Mouse (Mus musculus) liver, embryonic 14.5 days (tissue): ENCODE results near the gene Sgms1. TPM values are rescaled to one million over a fixed set of nuclear protein-coding genes. Genes with fewer than 3 reads are reported as not detected.
A peak's percentile ranks its signal among the peaks of the same experiment; 100 is the strongest.

Experiments used
- ATAC-seq: fragments of 200-750 bp; cut with Nextera tagmentation; 2 replicates; pipeline ENCODE4 v1.8.0; 2017; ENCODE audit warnings: moderate number of reproducible peaks, mild to moderate bottlenecking, moderate library complexity; ENCODE audit not compliant: insufficient read depth
- DNase-seq, 3 experiments: peaks; one replicate each; pipeline ENCODE4 v3.0.0-alpha.2; 2012 to 2013; ENCODE audit warnings: low read depth in 3 of 3, low spot score in 3 of 3
- H3K27ac ChIP-seq: fragments of 300-500 bp; sonication (generic); 2 replicates; pipeline ENCODE4 v1.5.1; 2014; ENCODE audit warnings: moderate library complexity, mild to moderate bottlenecking, control low read depth, inconsistent platforms
- H3K27me3 ChIP-seq: fragments of 300-500 bp; sonication (generic); 2 replicates; pipeline ENCODE4 v1.6.1; 2014; ENCODE audit warnings: mild to moderate bottlenecking, low read length, moderate library complexity; ENCODE audit not compliant: control insufficient read depth, insufficient read depth
- H3K36me3 ChIP-seq: fragments of 300-500 bp; sonication (generic); replicated peaks from 2 replicates; pipeline ENCODE4 v1.6.1; 2014; ENCODE audit warnings: low read depth; ENCODE audit not compliant: control insufficient read depth, insufficient read depth
- H3K4me1 ChIP-seq, 2 experiments: fragments of 200-500 bp in 1 of 2; fragments of 300-500 bp in 1 of 2; sonication (generic) in 1 of 2; replicated peaks; 2 replicates each; pipeline ENCODE4 v1.6.1; 2012 to 2014; ENCODE audit warnings: antibody characterized with exemption in 1 of 2, inconsistent platforms in 1 of 2, low read length in 1 of 2; ENCODE audit not compliant: control insufficient read depth in 2 of 2, insufficient read depth in 2 of 2
- H3K4me2 ChIP-seq: fragments of 300-500 bp; sonication (generic); 2 replicates; pipeline ENCODE4 v1.6.1; 2014; ENCODE audit warnings: low read depth, mild to moderate bottlenecking, control low read depth, moderate library complexity
- H3K4me3 ChIP-seq, 2 experiments: fragments of 200-500 bp in 1 of 2; fragments of 300-500 bp in 1 of 2; sonication (generic) in 1 of 2; 2 replicates each; pipeline ENCODE4 v1.5.1; 2012 to 2014; ENCODE audit warnings: low read depth in 2 of 2, low read length in 2 of 2, mild to moderate bottlenecking in 2 of 2, control low read depth in 1 of 2, inconsistent platforms in 1 of 2, moderate library complexity in 1 of 2; ENCODE audit not compliant: insufficient read depth in 1 of 2
- H3K9ac ChIP-seq: fragments of 300-500 bp; sonication (generic); replicated peaks from 2 replicates; pipeline ENCODE4 v1.6.1; 2014; ENCODE audit warnings: mild to moderate bottlenecking, control low read depth, moderate library complexity
- H3K9me3 ChIP-seq: fragments of 300-500 bp; sonication (generic); 2 replicates; pipeline ENCODE4 v1.6.1; 2016; ENCODE audit warnings: low read length, mixed read lengths; ENCODE audit not compliant: control insufficient read depth
- CTCF ChIP-seq: IDR thresholded peaks from 2 replicates; pipeline ENCODE4 v1.5.1; 2016; ENCODE audit warnings: antibody characterized with exemption, low read depth, control low read depth
- EP300 ChIP-seq: IDR thresholded peaks from 2 replicates; pipeline ENCODE4 v1.6.1; 2016; ENCODE audit warnings: antibody characterized with exemption, low read depth
- WGBS: fragments of 180-500 bp; shearing (Covaris S2); extraction: QIAGEN DNeasy Blood & Tissue Kit; methylation state at CpG from one replicate; pipeline ENCODE4 v1.1.7; 2014; ENCODE audit not compliant: insufficient replicate concordance; 5-methylcytosine and 5-hydroxymethylcytosine counted together
- polyA plus RNA-seq, 2 experiments: library from polyadenylated mRNA; depleted of rRNA in 1 of 2; stranded (reverse) in 1 of 2; unstranded in 1 of 2; fragments of >200 nt; fragmentation: Nextera tagmentation in 1 of 2; extraction: Ambion mirVana in 1 of 2; gene quantifications; 2 replicates each; pipeline versions ENCODE4 v1.2.1 to v1.2.3; 2012 to 2014

Gene Sgms1
- polyA plus RNA-seq, 2 experiments = 17.3 to 19.2 TPM

- no peaks in the 10 kb centered on the region for H3K9me3 ChIP-seq
- no peak for DNase-seq
- H3K27ac ChIP-seq = no peak overlapping the region
- ATAC-seq = no peak
- no peak for TF ChIP-seq CTCF
- no peak for TF ChIP-seq EP300
- no peak overlapping the region for H3K9ac ChIP-seq
- H3K4me1 ChIP-seq = peaks cover 48 to 64% of the 10 kb centered on the region in 2 experiments
- H3K4me3 ChIP-seq = no peak overlapping the region
- H3K27me3 ChIP-seq = no peaks in the 10 kb centered on the region
- WGBS = 89% methylated on average over 7 of the region's 7 CpGs
- no peak overlapping the region for H3K4me2 ChIP-seq
- peaks cover 4% of the 10 kb centered on the region; the same call in 1 of the 2 replicates for H3K36me3 ChIP-seq
Measured at GRCm38 (mm10) chr19:32175013-32175412, 214.5 kb downstream of the Sgms1 start.

GRCm38 (mm10) chr19:32174561-32174960 is 215.0 kb downstream of the Sgms1 start:
- Histone ChIP-seq H3K9ac (no peak overlapping the region), H3K4me1 (peaks cover 44 to 59% of the 10 kb centered on the region in 2 experiments), H3K4me3 (no peak overlapping the region), H3K9me3 (no peaks in the 10 kb centered on the region), H3K36me3 (peaks cover 4% of the 10 kb centered on the region; the same call in 1 of the 2 replicates), H3K27me3 (no peaks in the 10 kb centered on the region), H3K4me2 (no peak overlapping the region), H3K27ac (peak overlapping the region; percentile 10)
- DNase-seq (no peak), ATAC-seq (no peak)
- no peak for TF ChIP-seq CTCF
- TF ChIP-seq EP300 = no peak
- 63% methylated on average over 5 of the region's 5 CpGs for WGBS

- 47% methylated on average over 6 of the region's 6 CpGs for WGBS
- ATAC-seq (no peak), DNase-seq (no peak)
- H3K4me2 ChIP-seq = peak overlapping the region; percentile 15; the same call in 1 of the 2 replicates
- no peaks in the 10 kb centered on the region for H3K9me3 ChIP-seq
- peak overlapping the region; percentile 80 for H3K27ac ChIP-seq
- H3K4me1 ChIP-seq = peaks cover 35 to 50% of the 10 kb centered on the region in 2 experiments
- TF ChIP-seq CTCF (no peak), EP300 (no peak)
- peaks cover 4% of the 10 kb centered on the region; the same call in 1 of the 2 replicates for H3K36me3 ChIP-seq
- H3K27me3 ChIP-seq = no peaks in the 10 kb centered on the region
- no peak overlapping the region for H3K4me3 ChIP-seq
- 0 out of 2 replicates have a peak overlapping the region, but pooled peaks have one; percentile 6 for H3K9ac ChIP-seq
Measured at GRCm38 (mm10) chr19:32173522-32174184, 215.9 kb downstream of the Sgms1 start.

GRCm38 (mm10) chr19:32172511-32172981 is 217.0 kb downstream of the Sgms1 start:
- Histone ChIP-seq H3K27ac (peak overlapping the region; percentile 80), H3K4me2 (peak overlapping the region; percentile 57), H3K4me1 (peaks cover 29 to 42% of the 10 kb centered on the region in 2 experiments), H3K27me3 (no peaks in the 10 kb centered on the region), H3K36me3 (no peaks in the 10 kb centered on the region; the same call in 1 of the 2 replicates), H3K4me3 (no peak overlapping the region), H3K9me3 (no peaks in the 10 kb centered on the region), H3K9ac (peak overlapping the region; percentile 53)
- ATAC-seq = peak; percentile 87
- TF ChIP-seq CTCF (no peak), EP300 (peak; percentile 65)
- 15% methylated on average over 5 of the region's 5 CpGs for WGBS
- DNase-seq = peak; percentile 73 to 82 (median 76)

GRCm38 (mm10) chr19:32171981-32172380 is 217.5 kb downstream of the Sgms1 start:
- Histone ChIP-seq H3K4me2 (peak overlapping the region; percentile 57), H3K9ac (no peak overlapping the region), H3K27ac (peak overlapping the region; percentile 80), H3K4me3 (no peak overlapping the region), H3K4me1 (peaks cover 29 to 44% of the 10 kb centered on the region in 2 experiments), H3K36me3 (no peaks in the 10 kb centered on the region), H3K27me3 (no peaks in the 10 kb centered on the region), H3K9me3 (no peaks in the 10 kb centered on the region)
- TF ChIP-seq EP300 (no peak), CTCF (no peak)
- ATAC-seq (peak; percentile 5; the same call in 1 of the 2 replicates), DNase-seq (no peak)
- 72% methylated on average over 7 of the region's 7 CpGs for WGBS
